ENCODE assay signal across 9 mouse cellular contexts in genomic region chr2:103564427-103565023, GRCm38 (mm10). TPM values are rescaled to one million over a fixed set of nuclear protein-coding genes. Genes with fewer than 3 reads are reported as not detected.
DNase-seq lines count a peak whose midpoint lies in the region; ATAC-seq lines count a peak whose summit lies in the region.
"Had no signal": no experiment of that assay in that cellular context is flagged by ENCODE, and none has a peak within 500 bp of the region (broad histone marks: within the 10 kb centered on the region; RNA-seq: fewer than 3 reads in every experiment).

No protein-coding gene starts in this region.

- no peak for ATAC-seq in heart, embryonic 13.5 days (ENCODE audit: extremely low read depth, insufficient number of reproducible peaks, low FRiP score, low TSS enrichment)
- no peak for ATAC-seq in hindbrain, embryonic 13.5 days (ENCODE audit: low FRiP score)
- ATAC-seq in midbrain, embryonic 14.5 days (ENCODE audit: low FRiP score, low TSS enrichment) = no peak
- ATAC-seq: Patski had no signal

- no peaks in the 10 kb centered on the region for H3K36me3 ChIP-seq in heart, embryonic 13.5 days
- H3K36me3 ChIP-seq in hindbrain, embryonic 13.5 days = no peaks in the 10 kb centered on the region
- no peaks in the 10 kb centered on the region for H3K36me3 ChIP-seq in midbrain, embryonic 14.5 days (ENCODE audit: control insufficient read depth, insufficient read depth, low read length)

- 14% methylated on average over 8 of the region's 8 CpGs for WGBS in heart, embryonic 13.5 days
- 13% methylated on average over 8 of the region's 8 CpGs for WGBS in hindbrain, embryonic 13.5 days
- 16% methylated on average over 8 of the region's 8 CpGs for WGBS in midbrain, embryonic 14.5 days

- H3K27ac ChIP-seq in heart, embryonic 13.5 days (replicated peaks) = no peak overlapping the region
- no peak overlapping the region for H3K27ac ChIP-seq in hindbrain, embryonic 13.5 days
- H3K27ac ChIP-seq in midbrain, embryonic 14.5 days (replicated peaks; ENCODE audit: low read depth, low read length) = no peak overlapping the region

- H3K9me3 ChIP-seq in heart, embryonic 13.5 days = no peaks in the 10 kb centered on the region
- H3K9me3 ChIP-seq in hindbrain, embryonic 13.5 days = no peaks in the 10 kb centered on the region
- H3K9me3 ChIP-seq in midbrain, embryonic 14.5 days (ENCODE audit: control insufficient read depth, low read length) = no peaks in the 10 kb centered on the region

- peak overlapping the region; percentile 92 for H3K4me2 ChIP-seq in heart, embryonic 13.5 days
- H3K4me2 ChIP-seq in hindbrain, embryonic 13.5 days = peak overlapping the region; percentile 99
- H3K4me2 ChIP-seq in midbrain, embryonic 14.5 days (ENCODE audit: low read length) = peak overlapping the region; percentile 97

- peak overlapping the region; percentile 78 for H3K4me3 ChIP-seq in heart, embryonic 13.5 days
- H3K4me3 ChIP-seq in hindbrain, embryonic 13.5 days = peak overlapping the region; percentile 75
- peak overlapping the region; percentile 64 for H3K4me3 ChIP-seq in midbrain, embryonic 14.5 days (replicated peaks; ENCODE audit: low read depth, low read length)

- peaks cover 36% of the 10 kb centered on the region for H3K4me1 ChIP-seq in heart, embryonic 13.5 days
- H3K4me1 ChIP-seq in hindbrain, embryonic 13.5 days (replicated peaks) = peaks cover 42% of the 10 kb centered on the region
- peaks cover 28% of the 10 kb centered on the region for H3K4me1 ChIP-seq in midbrain, embryonic 14.5 days (ENCODE audit: control insufficient read depth, insufficient read depth, low read length)

- H3K27me3 ChIP-seq in heart, embryonic 13.5 days (replicated peaks) = peaks cover 26% of the 10 kb centered on the region
- H3K27me3 ChIP-seq in hindbrain, embryonic 13.5 days = peaks cover 18% of the 10 kb centered on the region
- H3K27me3 ChIP-seq in midbrain, embryonic 14.5 days (ENCODE audit: control insufficient read depth, insufficient read depth, low read length) = no peaks in the 10 kb centered on the region

- peak overlapping the region; percentile 78 for H3K9ac ChIP-seq in heart, embryonic 13.5 days
- H3K9ac ChIP-seq in hindbrain, embryonic 13.5 days = peak overlapping the region; percentile 61; the same call in 1 of the 2 replicates
- H3K9ac ChIP-seq in midbrain, embryonic 14.5 days (replicated peaks; ENCODE audit: low read length) = 0 out of 2 replicates have a peak overlapping the region, but pooled peaks have one; percentile 46

- no peak for DNase-seq in heart, adult 9 months (ENCODE audit: low spot score in 2 of 2)
- peak; percentile 72 for DNase-seq in Muller cell, postnatal 12 days (ENCODE audit: inconsistent ontology term)
- DNase-seq in midbrain, embryonic 14.5 days = peak; percentile 79
- no peak for DNase-seq in left cerebral cortex, adult 18-20 months (ENCODE audit: low spot score in 2 of 2)
- no peak for DNase-seq in gastrocnemius, adult 8-10 months (ENCODE audit: low spot score in 2 of 2)
- no peak for DNase-seq in spleen, postnatal 4 days (ENCODE audit: low spot score in 2 of 2)

RNA-seq across cellular contexts. Expression of gene Abtb2, which starts 1.6 kb away (rescaled TPM):
- 17.4 and 18.4 TPM in 2 replicates for polyA plus RNA-seq in heart, embryonic 13.5 days (2015; fragmentation: Nextera tagmentation; extraction: Ambion mirVana)
- polyA plus RNA-seq in hindbrain, embryonic 13.5 days (2015; fragmentation: Nextera tagmentation; extraction: Ambion mirVana) = 10.9 and 13.1 TPM in 2 replicates
- polyA plus RNA-seq in midbrain, embryonic 14.5 days (2014; fragmentation: Nextera tagmentation; extraction: Ambion mirVana) = 8.3 and 10.2 TPM in 2 replicates
- 1 to 10 TPM; 7.7 to 8.3 TPM for total RNA-seq in left cerebral cortex, adult 18-20 months (2021)
- 1 to 10 TPM; 5.1 to 8.8 (median 7.5) TPM for total RNA-seq in gastrocnemius, adult 8-10 months (2022)

Comparison
In these comparisons a context has a peak if more than half of its experiments do, and no peak if none do; other contexts are left out.
1. DNase-seq: peak in Muller cell, postnatal 12 days (single experiment) and midbrain, embryonic 14.5 days (single experiment); none in heart, adult 9 months (0 of 2), left cerebral cortex, adult 18-20 months (0 of 2), gastrocnemius, adult 8-10 months (0 of 2) and spleen, postnatal 4 days (0 of 2).
2. Peak in every context shown above with its lines, with median percentiles within 50 percentile points of each other: H3K4me2 ChIP-seq, H3K4me3 ChIP-seq and H3K9ac ChIP-seq.